In genomic region chr7:64741333-64742307, GRCm38 (mm10) we compare ENCODE assay signal across 9 mouse cellular contexts.
DNase-seq lines count a peak whose midpoint lies in the region; ATAC-seq lines count a peak whose summit lies in the region.
"Had no signal": no experiment of that assay in that cellular context is flagged by ENCODE, and none has a peak within 500 bp of the region (broad histone marks: within the 10 kb centered on the region; RNA-seq: fewer than 3 reads in every experiment).

No protein-coding gene starts in this region.

- H3K4me3 ChIP-seq in forebrain, embryonic 10.5 days, result no peak overlapping the region
- H3K4me3 ChIP-seq in hindbrain, embryonic 14.5 days (replicated peaks; ENCODE audit: low read length), result no peak overlapping the region
- H3K4me3 ChIP-seq: lung, embryonic 15.5 days had no signal

- peak overlapping the region; percentile 15; the same call in 1 of the 2 replicates for H3K27ac ChIP-seq in forebrain, embryonic 10.5 days
- H3K27ac ChIP-seq in hindbrain, embryonic 14.5 days, result peak overlapping the region; percentile 18; the same call in 1 of the 2 replicates
- H3K27ac ChIP-seq: lung, embryonic 15.5 days had no signal

- ATAC-seq in hindbrain, embryonic 14.5 days (ENCODE audit: low FRiP score), result peak; percentile 85

- H3K27me3 ChIP-seq in forebrain, embryonic 10.5 days (ENCODE audit: poor library complexity, severe bottlenecking), result peaks cover 9% of the 10 kb centered on the region; the same call in 1 of the 2 replicates
- no peaks in the 10 kb centered on the region for H3K27me3 ChIP-seq in hindbrain, embryonic 14.5 days (ENCODE audit: control insufficient read depth, insufficient read depth, low read length)
- H3K27me3 ChIP-seq: lung, embryonic 15.5 days had no signal

- H3K9me3 ChIP-seq in forebrain, embryonic 10.5 days, result no peaks in the 10 kb centered on the region
- no peaks in the 10 kb centered on the region for H3K9me3 ChIP-seq in hindbrain, embryonic 14.5 days (ENCODE audit: control insufficient read depth, low read length)
- H3K9me3 ChIP-seq: lung, embryonic 15.5 days had no signal

- H3K9ac ChIP-seq in hindbrain, embryonic 14.5 days, result no peak overlapping the region
- H3K9ac ChIP-seq: lung, embryonic 15.5 days had no signal

- peaks cover 29% of the 10 kb centered on the region for H3K4me1 ChIP-seq in forebrain, embryonic 10.5 days
- H3K4me1 ChIP-seq in hindbrain, embryonic 14.5 days (replicated peaks; ENCODE audit: control insufficient read depth, insufficient read depth, low read length), result 0 out of 2 replicates have a peak, but pooled peaks cover 8% of the 10 kb centered on the region
- H3K4me1 ChIP-seq: lung, embryonic 15.5 days had no signal

- H3K4me2 ChIP-seq in hindbrain, embryonic 14.5 days (replicated peaks), result no peak overlapping the region
- H3K4me2 ChIP-seq: lung, embryonic 15.5 days had no signal

- 39% methylated on average over 8 of the region's 8 CpGs for WGBS in forebrain, embryonic 10.5 days
- WGBS in hindbrain, embryonic 14.5 days, result 22% methylated on average over 8 of the region's 8 CpGs

- peaks cover 30% of the 10 kb centered on the region for H3K36me3 ChIP-seq in forebrain, embryonic 10.5 days (replicated peaks)
- peaks cover 53% of the 10 kb centered on the region for H3K36me3 ChIP-seq in hindbrain, embryonic 14.5 days (replicated peaks; ENCODE audit: control insufficient read depth, insufficient read depth)
- H3K36me3 ChIP-seq: lung, embryonic 15.5 days had no signal

- DNase-seq in MEL-GATA-1-ER (ENCODE audit: extremely low read depth, low read depth), result peak; percentile 18
- DNase-seq in brain, embryonic 18.5 days (ENCODE audit: low read depth, low spot score), result peak; percentile 72
- DNase-seq in forebrain, embryonic 10.5 days (ENCODE audit: extremely low spot score, low spot score), result peak; percentile 88
- DNase-seq in hindbrain, embryonic 14.5 days (ENCODE audit: low spot score), result peak; percentile 98
- DNase-seq in layer of hippocampus, postnatal 10 days (ENCODE audit: low spot score in 2 of 2), result peak; percentile 95
- DNase-seq in lung, postnatal 25 days (ENCODE audit: low spot score), result peak; percentile 39
- DNase-seq in retina, postnatal 7 days (ENCODE audit: low read depth, low spot score), result peak; percentile 78
- peak; percentile 66 for DNase-seq in urinary bladder, postnatal 14 days (ENCODE audit: low spot score)

Comparison
In these comparisons a context has a peak if more than half of its experiments do, and no peak if none do; other contexts are left out.
1. DNase-seq: peak in every context shown above with its lines; median percentile 98 in hindbrain, embryonic 14.5 days; 95 in layer of hippocampus, postnatal 10 days; 88 in forebrain, embryonic 10.5 days; 78 in retina, postnatal 7 days; 72 in brain, embryonic 18.5 days; 66 in urinary bladder, postnatal 14 days; 39 in lung, postnatal 25 days; 18 in MEL-GATA-1-ER.